Mouse (Mus musculus) midbrain, embryonic 11.5 days (tissue): ENCODE results near the gene Dusp22. TPM values are rescaled to one million over a fixed set of nuclear protein-coding genes. Genes with fewer than 3 reads are reported as not detected.

Experiments used
- ATAC-seq: fragments of 200-750 bp; cut with Nextera tagmentation; 2 replicates; pipeline ENCODE4 v1.8.0; 2017; ENCODE audit warnings: moderate TSS enrichment, moderate library complexity; ENCODE audit not compliant: low FRiP score
- DNase-seq: peaks from one replicate; pipeline ENCODE4 v3.0.0; 2015; ENCODE audit warnings: low spot score; ENCODE audit errors: missing footprints
- H3K27ac ChIP-seq: fragments of 300-500 bp; sonication (generic); 2 replicates; pipeline ENCODE4 v1.5.1; 2014; ENCODE audit warnings: low read depth, low read length
- H3K27me3 ChIP-seq: fragments of 300-500 bp; sonication (generic); 2 replicates; pipeline ENCODE4 v1.6.1; 2014; ENCODE audit warnings: mild to moderate bottlenecking, low read length, moderate library complexity, mixed read lengths; ENCODE audit not compliant: control insufficient read depth, insufficient read depth
- H3K36me3 ChIP-seq: fragments of 300-500 bp; sonication (generic); 2 replicates; pipeline ENCODE4 v1.6.1; 2014; ENCODE audit warnings: mild to moderate bottlenecking, low read length, moderate library complexity, mixed read lengths; ENCODE audit not compliant: control insufficient read depth, insufficient read depth
- H3K4me1 ChIP-seq: fragments of 300-500 bp; sonication (generic); 2 replicates; pipeline ENCODE4 v1.6.1; 2014; ENCODE audit warnings: low read length; ENCODE audit not compliant: control insufficient read depth, insufficient read depth
- H3K4me2 ChIP-seq: fragments of 300-500 bp; sonication (generic); 2 replicates; pipeline ENCODE4 v1.6.1; 2014; ENCODE audit warnings: mild to moderate bottlenecking, moderate library complexity
- H3K4me3 ChIP-seq: fragments of 300-500 bp; sonication (generic); 2 replicates; pipeline ENCODE4 v1.5.1; 2014; ENCODE audit warnings: low read depth, low read length
- H3K9ac ChIP-seq: fragments of 300-500 bp; sonication (generic); 2 replicates; pipeline ENCODE4 v1.6.1; 2014; ENCODE audit warnings: low read length
- H3K9me3 ChIP-seq: fragments of 300-500 bp; sonication (generic); 2 replicates; pipeline ENCODE4 v1.6.1; 2016; ENCODE audit warnings: low read length; ENCODE audit not compliant: control insufficient read depth
- WGBS: fragments of 180-500 bp; shearing (Covaris S2); extraction: QIAGEN DNeasy Blood & Tissue Kit; methylation state at CpG from one replicate; pipeline ENCODE4 v1.1.7; 2014; 5-methylcytosine and 5-hydroxymethylcytosine counted together
- polyA plus RNA-seq: library from polyadenylated mRNA; unstranded; fragments of >200 nt; fragmentation: Nextera tagmentation; extraction: Ambion mirVana; gene quantifications from 2 replicates; pipeline ENCODE4 v1.2.1, GENCODE M21; 2014

The Dusp22 gene
- polyA plus RNA-seq, 1 experiment from 2014 or later = 16.2 TPM

- peak within 1 kb of the TSS; percentile 69 for H3K4me2 ChIP-seq
- peaks cover 42% of the 10 kb centered on the region for H3K27me3 ChIP-seq
- H3K36me3 ChIP-seq = no peaks in the 10 kb centered on the region
- H3K9me3 ChIP-seq = no peaks in the 10 kb centered on the region
- peak within 1 kb of the TSS; percentile 40 for H3K4me3 ChIP-seq
- no peak within 1 kb of the TSS for H3K27ac ChIP-seq
- ATAC-seq = peak; percentile 89
- WGBS = 2% methylated on average over 21 of the region's 21 CpGs
- peak; percentile 93 for DNase-seq
- H3K4me1 ChIP-seq = peaks cover 5% of the 10 kb centered on the region; the same call in 1 of the 2 replicates
- H3K9ac ChIP-seq = peak within 1 kb of the TSS; percentile 17; the same call in 1 of the 2 replicates
Observed at GRCm38 (mm10) chr13:30749021-30749556, 89.3 kb downstream of the Dusp22 start, which contains the start of gene Irf4. Irf4 (plus strand) TSS chr13:30749226.

DNA sequence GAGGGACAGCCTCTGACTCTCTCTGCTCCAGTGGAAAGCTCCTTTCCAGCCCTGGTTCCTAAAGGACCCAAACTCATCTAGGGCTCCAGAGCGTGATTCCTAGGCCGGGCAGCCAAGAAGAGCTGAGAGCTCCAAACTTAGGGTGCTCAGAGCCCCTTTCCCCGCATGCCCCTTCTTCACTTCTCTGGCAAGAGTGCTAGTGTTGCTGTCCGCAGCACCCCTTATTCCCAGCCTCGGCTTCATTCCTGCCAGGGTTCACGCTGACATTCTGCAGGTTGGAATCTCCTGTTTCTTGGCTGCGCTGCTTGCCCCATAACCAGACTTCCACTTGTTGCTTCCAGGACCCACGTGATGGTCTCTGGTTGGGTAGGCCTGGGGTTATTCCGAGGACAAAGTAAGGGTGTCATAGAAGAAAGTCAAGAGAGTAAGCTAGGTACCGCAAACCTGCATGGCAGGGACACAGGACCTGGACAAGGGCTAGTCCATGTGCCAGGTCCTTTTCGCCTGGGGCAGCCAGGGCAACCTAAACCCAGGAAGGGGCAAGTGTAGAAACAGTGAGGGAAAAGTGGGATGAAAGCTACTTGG lies 89.8 kb downstream of the Dusp22 start:
- Histone ChIP-seq H3K27me3 (peaks cover 42% of the 10 kb centered on the region), H3K4me3 (peak overlapping the region; percentile 40), H3K4me1 (peaks cover 5% of the 10 kb centered on the region; the same call in 1 of the 2 replicates), H3K27ac (no peak overlapping the region), H3K9me3 (no peaks in the 10 kb centered on the region), H3K4me2 (peak overlapping the region; percentile 69), H3K36me3 (no peaks in the 10 kb centered on the region), H3K9ac (no peak overlapping the region; the same call in 1 of the 2 replicates)
- ATAC-seq = peak; percentile 14; the same call in 1 of the 2 replicates
- WGBS = 6% methylated on average over 11 of the region's 11 CpGs
- DNase-seq = peak; percentile 93

GRCm38 (mm10) chr13:30750461-30751303 lies 90.9 kb downstream of the Dusp22 start:
- ATAC-seq (peak; percentile 49; the same call in 1 of the 2 replicates), DNase-seq (peak; percentile 95)
- Histone ChIP-seq H3K4me2 (peak overlapping the region; percentile 51), H3K4me1 (peaks cover 5% of the 10 kb centered on the region; the same call in 1 of the 2 replicates), H3K27me3 (peaks cover 42% of the 10 kb centered on the region), H3K4me3 (peak overlapping the region; percentile 29), H3K36me3 (no peaks in the 10 kb centered on the region), H3K9me3 (no peaks in the 10 kb centered on the region), H3K27ac (no peak overlapping the region), H3K9ac (no peak overlapping the region)
- 2% methylated on average over 33 of the region's 33 CpGs for WGBS

DNA sequence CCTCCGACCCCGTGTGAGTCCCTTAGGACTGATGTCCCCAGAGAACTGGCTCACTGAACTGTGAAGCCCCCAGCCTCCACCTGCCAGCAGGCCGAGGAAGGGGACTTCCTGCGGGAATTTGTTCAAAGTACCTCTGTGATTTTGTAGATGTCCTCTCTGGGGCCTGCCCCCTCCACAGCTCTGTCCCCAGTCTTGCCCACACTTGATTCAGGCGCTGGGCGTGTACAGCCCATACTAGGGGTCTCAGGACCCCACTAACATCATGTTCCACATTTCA lies 91.4 kb downstream of the Dusp22 start:
- ATAC-seq = no peak
- H3K9me3 ChIP-seq = no peaks in the 10 kb centered on the region
- DNase-seq = no peak
- H3K36me3 ChIP-seq = no peaks in the 10 kb centered on the region
- no peak overlapping the region for H3K4me3 ChIP-seq
- no peak overlapping the region for H3K27ac ChIP-seq
- peaks cover 5% of the 10 kb centered on the region; the same call in 1 of the 2 replicates for H3K4me1 ChIP-seq
- WGBS = 16% methylated on average over 6 of the region's 6 CpGs
- H3K4me2 ChIP-seq = no peak overlapping the region
- peaks cover 42% of the 10 kb centered on the region for H3K27me3 ChIP-seq
- H3K9ac ChIP-seq = no peak overlapping the region

- no peak overlapping the region for H3K9ac ChIP-seq
- ATAC-seq = no peak
- no peak overlapping the region for H3K4me2 ChIP-seq
- WGBS = 83% methylated on average over 4 of the region's 4 CpGs
- no peak overlapping the region for H3K27ac ChIP-seq
- H3K4me3 ChIP-seq = no peak overlapping the region
- no peaks in the 10 kb centered on the region for H3K36me3 ChIP-seq
- H3K9me3 ChIP-seq = no peaks in the 10 kb centered on the region
- H3K4me1 ChIP-seq = peaks cover 5% of the 10 kb centered on the region; the same call in 1 of the 2 replicates
- peaks cover 42% of the 10 kb centered on the region for H3K27me3 ChIP-seq
- DNase-seq = no peak
Observed at GRCm38 (mm10) chr13:30752581-30753187, 92.9 kb downstream of the Dusp22 start.

GRCm38 (mm10) chr13:30753441-30753840 lies 93.6 kb downstream of the Dusp22 start:
- Histone ChIP-seq H3K4me2 (no peak overlapping the region), H3K4me3 (no peak overlapping the region), H3K36me3 (no peaks in the 10 kb centered on the region), H3K27ac (no peak overlapping the region), H3K27me3 (peaks cover 38% of the 10 kb centered on the region), H3K9ac (no peak overlapping the region), H3K4me1 (peaks cover 5% of the 10 kb centered on the region; the same call in 1 of the 2 replicates), H3K9me3 (no peaks in the 10 kb centered on the region)
- ATAC-seq (no peak), DNase-seq (no peak)
- WGBS = 80% methylated on average over 3 of the region's 3 CpGs

DNA sequence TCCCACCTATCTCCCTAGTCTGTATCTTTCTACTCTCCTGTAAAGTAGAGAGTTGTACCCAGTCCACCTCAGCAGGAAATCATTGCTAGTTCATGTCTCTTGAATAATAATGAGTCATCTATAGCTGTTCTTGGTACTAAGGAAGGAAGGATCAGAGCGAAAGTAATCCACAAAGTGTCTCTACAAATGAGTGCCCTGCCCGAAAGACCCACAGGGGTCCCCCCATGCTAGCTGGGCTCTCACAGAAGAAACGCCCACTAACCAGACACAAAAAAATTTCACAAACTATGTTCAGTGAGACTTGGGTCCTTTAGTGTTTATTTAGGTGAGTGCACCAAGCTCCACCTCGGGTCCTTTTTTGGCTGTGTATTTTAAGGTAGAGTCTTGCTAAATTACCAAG lies 94.3 kb downstream of the Dusp22 start:
- H3K4me1 ChIP-seq = peaks cover 5% of the 10 kb centered on the region; the same call in 1 of the 2 replicates
- WGBS = 82% methylated on average over 4 of the region's 4 CpGs
- H3K4me2 ChIP-seq = no peak overlapping the region
- DNase-seq (no peak), ATAC-seq (no peak)
- H3K9me3 ChIP-seq = no peaks in the 10 kb centered on the region
- no peaks in the 10 kb centered on the region for H3K36me3 ChIP-seq
- H3K27ac ChIP-seq = no peak overlapping the region
- no peak overlapping the region for H3K9ac ChIP-seq
- peaks cover 31% of the 10 kb centered on the region for H3K27me3 ChIP-seq
- no peak overlapping the region for H3K4me3 ChIP-seq

- 80% methylated on average over 10 of the region's 10 CpGs for WGBS
Observed at GRCm38 (mm10) chr13:30754825-30755476, 95.2 kb downstream of the Dusp22 start.

More at GRCm38 (mm10) chr13:30754825-30755476, 95.2 kb downstream of the Dusp22 start:
- H3K4me3 ChIP-seq = no peak overlapping the region
- no peak for DNase-seq
- H3K4me1 ChIP-seq = peaks cover 5% of the 10 kb centered on the region; the same call in 1 of the 2 replicates
- H3K9ac ChIP-seq = no peak overlapping the region
- no peaks in the 10 kb centered on the region for H3K36me3 ChIP-seq
- H3K27ac ChIP-seq = no peak overlapping the region
- no peak for ATAC-seq
- no peak overlapping the region for H3K4me2 ChIP-seq
- peaks cover 22% of the 10 kb centered on the region for H3K27me3 ChIP-seq
- no peaks in the 10 kb centered on the region for H3K9me3 ChIP-seq
